Mouse (Mus musculus): Measurements from ENCODE around the gene Fscb.

Gene Fscb

DNA sequence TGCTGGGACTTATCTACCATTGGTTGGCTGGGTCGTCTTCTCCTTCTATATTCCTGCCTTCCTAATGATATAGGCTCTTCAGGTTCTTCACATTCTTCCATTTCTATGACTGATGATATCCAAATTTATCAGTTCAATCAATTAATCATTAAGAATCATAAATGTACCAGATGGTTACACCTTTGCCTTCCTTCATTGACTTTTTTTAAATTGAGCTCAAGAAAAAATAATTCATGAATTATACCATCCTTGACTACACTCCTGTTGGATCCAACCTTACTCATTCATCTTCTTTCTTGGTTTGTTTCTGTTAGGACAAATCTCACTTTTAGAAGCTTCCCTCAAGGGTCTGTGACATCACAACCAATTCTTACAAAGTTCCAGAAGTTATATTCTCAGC lies at the start of gene Fscb:
Gene Fscb, minus strand, starts transcription at position 101 of the 400 bp plus-strand sequence.
- DNase-seq (ENCODE audit: low spot score) = no peak

DNA sequence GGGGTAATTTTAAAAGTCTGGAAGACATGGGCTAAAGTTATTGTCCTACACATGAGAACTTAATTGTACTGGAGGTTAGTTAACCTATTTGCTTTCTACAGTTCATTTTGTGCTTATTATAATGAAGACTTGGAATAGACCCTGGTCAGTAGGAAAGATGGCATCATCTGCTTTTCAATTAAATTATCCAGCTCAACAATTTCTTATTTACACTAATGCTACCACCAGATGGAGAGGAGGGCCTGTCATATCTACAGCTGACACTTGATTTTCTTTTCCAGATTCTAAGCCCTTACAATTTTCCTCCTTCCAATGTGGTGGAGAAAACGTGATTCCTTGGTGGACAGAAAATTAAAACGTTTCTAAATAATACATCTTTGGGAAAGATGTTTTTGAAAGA lies 42.3 kb upstream of the Fscb start:
- DNase-seq (ENCODE audit: low spot score) = no peak

DNA sequence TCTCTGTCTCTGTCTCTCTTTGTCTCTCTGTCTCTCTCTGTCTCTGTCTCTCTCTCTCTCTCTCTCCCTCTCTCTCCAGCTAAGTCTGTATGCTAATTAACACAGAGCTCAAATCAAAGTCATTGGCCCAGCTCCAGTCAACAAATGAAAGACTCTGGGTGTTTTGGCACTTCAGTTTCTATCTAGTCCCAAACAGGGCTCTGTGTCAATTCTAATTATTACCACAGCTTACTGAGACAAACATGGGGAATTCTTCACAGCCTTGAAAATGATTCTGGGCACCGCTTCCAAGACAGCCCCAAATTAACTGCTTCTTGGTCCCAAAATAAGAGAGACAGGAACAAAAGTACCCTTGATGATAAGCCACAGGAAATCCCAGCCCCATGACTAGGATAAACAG lies 38.9 kb upstream of the Fscb start:
- DNase-seq (ENCODE audit: low spot score) = no peak

DNA sequence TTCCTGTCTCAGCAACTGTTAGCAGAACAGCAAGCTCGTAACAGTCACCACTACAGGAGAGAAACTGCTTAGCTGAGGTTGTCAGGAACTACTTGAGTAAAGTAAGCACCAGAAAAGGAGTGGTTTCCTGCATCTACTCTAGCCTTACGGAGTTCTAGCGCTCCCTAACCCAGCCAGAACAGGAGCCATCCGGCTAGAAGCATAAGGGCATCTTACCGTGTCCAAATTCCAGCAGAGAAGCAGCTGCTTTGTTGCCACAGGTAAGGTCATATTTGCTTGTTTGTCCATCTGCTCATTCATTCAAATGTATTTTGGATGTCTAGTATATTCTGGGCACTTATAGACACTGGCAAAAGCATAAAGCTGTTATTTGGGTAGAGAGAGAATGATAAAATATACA lies 23.2 kb upstream of the Fscb start:
- DNase-seq (ENCODE audit: low spot score) = no peak

DNA sequence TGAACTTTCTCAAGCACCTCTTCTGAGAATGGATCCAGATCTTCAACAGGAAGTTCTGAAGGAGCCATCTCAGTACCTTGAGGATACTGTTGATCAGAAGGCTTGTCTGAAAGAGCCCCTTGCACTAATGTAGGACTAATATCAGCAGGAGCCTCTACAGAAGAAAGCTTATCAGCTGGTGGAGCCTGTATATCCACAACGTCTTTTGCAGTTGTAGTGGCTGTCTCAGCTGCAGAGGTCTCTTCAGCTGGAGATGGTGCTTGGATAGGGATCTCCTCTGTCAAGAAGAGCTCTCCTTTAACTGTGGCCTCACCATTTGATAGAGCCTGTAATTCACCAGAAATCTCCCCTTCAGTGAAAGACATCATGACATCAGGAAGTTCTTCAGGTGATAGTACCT lies 875 bp downstream of the Fscb start:
- DNase-seq (ENCODE audit: low spot score) = no peak

DNA sequence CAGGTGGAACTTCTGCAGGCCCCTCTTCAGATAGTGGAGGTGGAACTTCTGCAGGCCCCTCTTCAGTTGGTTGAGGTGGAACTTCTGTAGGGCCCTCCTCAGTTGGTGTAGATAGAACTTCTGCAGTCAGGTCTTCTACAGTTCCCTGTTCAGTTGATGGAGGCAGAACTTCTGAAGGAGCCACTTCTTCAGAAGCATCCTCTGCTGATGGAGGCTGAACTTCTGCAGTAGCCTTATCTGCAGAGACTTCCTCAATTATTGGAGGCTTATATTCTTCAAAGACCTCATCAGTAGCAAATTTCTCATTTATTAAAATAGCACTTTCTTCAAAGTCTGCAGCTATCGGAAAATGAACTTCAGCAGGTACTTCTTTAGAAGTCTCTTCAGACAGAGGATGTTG lies 1.4 kb downstream of the Fscb start:
- no peak for DNase-seq (ENCODE audit: low spot score)

DNA sequence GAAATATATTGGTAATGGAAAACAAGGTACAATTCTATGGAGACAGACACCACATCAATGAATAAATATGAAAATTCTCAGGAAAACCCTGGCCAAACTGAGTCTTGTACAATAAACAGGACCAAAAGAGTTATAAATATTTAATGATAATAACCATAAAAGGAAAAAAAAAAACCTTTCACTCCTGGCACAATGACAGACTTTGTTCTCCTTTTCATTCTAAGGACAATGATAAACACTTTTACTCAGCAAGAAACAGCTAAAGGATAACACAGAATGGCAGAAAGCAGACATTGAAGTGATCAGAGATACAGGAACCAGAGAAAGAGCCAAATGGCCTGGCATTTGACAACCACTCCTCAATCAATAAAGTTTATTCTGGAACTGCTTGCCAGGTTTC lies 19.3 kb downstream of the Fscb start:
- DNase-seq (ENCODE audit: low spot score) = no peak

DNA sequence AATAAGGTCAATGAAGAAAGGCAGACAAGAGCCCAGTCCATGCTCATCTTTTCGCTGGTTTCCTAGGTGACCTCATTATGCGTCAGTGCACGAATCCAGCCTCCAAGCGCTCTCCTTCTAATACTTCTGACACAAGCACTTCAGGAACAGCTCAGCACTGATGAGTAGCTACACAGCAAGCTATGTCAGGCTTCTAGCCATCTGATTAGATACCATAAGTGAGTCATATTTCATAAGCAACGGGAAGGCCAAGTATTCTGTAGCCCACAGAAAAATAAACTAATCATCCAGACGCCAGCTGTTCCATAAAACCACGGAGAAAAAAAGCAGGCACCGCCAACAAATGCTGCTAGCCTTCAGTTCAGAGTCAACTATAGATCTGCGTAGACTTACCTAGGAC lies 24.6 kb downstream of the Fscb start:
- DNase-seq (ENCODE audit: low spot score) = no peak

DNA sequence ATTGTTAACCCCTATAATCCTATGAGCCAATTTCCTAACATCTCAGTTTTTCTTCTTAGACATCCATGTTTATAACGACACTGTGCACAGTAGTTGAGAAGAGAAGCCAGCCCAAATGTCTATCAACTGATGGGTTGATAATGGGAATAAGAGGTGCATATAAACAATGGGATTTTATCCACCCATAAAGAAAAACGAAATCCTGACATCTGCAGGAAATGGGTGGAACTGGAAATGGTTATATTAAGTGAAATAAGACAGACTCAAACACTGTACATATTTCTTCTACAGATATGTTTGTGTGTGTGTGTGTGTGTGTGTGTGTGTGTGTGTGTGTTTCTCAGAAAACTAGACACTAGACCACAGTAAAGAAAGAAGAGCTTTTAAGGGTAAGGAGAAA lies 37.8 kb downstream of the Fscb start:
- DNase-seq (ENCODE audit: low spot score) = no peak

All from ovary, postnatal 10 days (tissue).